Mouse (Mus musculus) stomach, embryonic 14.5 days (tissue): Measurements from ENCODE around the gene Ckap2l. TPM values are rescaled to one million over a fixed set of nuclear protein-coding genes. Genes with fewer than 3 reads are reported as not detected.
A peak's percentile ranks its signal among the peaks of the same experiment; 100 is the strongest.

Source experiments
- ATAC-seq: fragments of 200-750 bp; cut with Nextera tagmentation; 2 replicates; pipeline ENCODE4 v1.8.0; 2017; ENCODE audit warnings: low read depth, moderate TSS enrichment; ENCODE audit not compliant: insufficient number of reproducible peaks, insufficient read depth, low FRiP score
- H3K27ac ChIP-seq: fragments of 300-500 bp; sonication (generic); 2 replicates; pipeline ENCODE4 v1.5.1; 2014; ENCODE audit warnings: mild to moderate bottlenecking, low read length, moderate library complexity, mixed read lengths
- H3K27me3 ChIP-seq: fragments of 300-500 bp; sonication (generic); 2 replicates; pipeline ENCODE4 v1.6.1; 2014; ENCODE audit warnings: low read length, control low read depth, mixed read lengths; ENCODE audit not compliant: control insufficient read depth, insufficient read depth
- H3K36me3 ChIP-seq: fragments of 300-500 bp; sonication (generic); 2 replicates; pipeline ENCODE4 v1.6.1; 2014; ENCODE audit warnings: mild to moderate bottlenecking, control low read depth, low read length, moderate library complexity, mixed read lengths; ENCODE audit not compliant: control insufficient read depth, insufficient read depth
- H3K4me1 ChIP-seq: fragments of 300-500 bp; sonication (generic); 2 replicates; pipeline ENCODE4 v1.6.1; 2014; ENCODE audit warnings: low read length, control low read depth, mixed read lengths; ENCODE audit not compliant: control insufficient read depth, insufficient read depth
- H3K4me2 ChIP-seq: fragments of 300-500 bp; sonication (generic); replicated peaks from 2 replicates; pipeline ENCODE4 v1.6.1; 2014; ENCODE audit warnings: low read depth, low read length, control low read depth
- H3K4me3 ChIP-seq: fragments of 300-500 bp; sonication (generic); 2 replicates; pipeline ENCODE4 v1.5.1; 2014; ENCODE audit warnings: low read depth, low read length, control low read depth
- H3K9ac ChIP-seq: fragments of 300-500 bp; sonication (generic); replicated peaks from 2 replicates; pipeline ENCODE4 v1.6.1; 2014; ENCODE audit warnings: low read depth, mild to moderate bottlenecking, control low read depth, low read length, moderate library complexity, mixed read lengths
- H3K9me3 ChIP-seq: fragments of 300-500 bp; sonication (generic); 2 replicates; pipeline ENCODE4 v1.6.1; 2016; ENCODE audit warnings: low read depth, low read length, control low read depth; ENCODE audit not compliant: control insufficient read depth
- WGBS: fragments of 180-500 bp; shearing (Covaris S2); extraction: QIAGEN DNeasy Blood & Tissue Kit; methylation state at CpG from one replicate; pipeline ENCODE4 v1.1.7; 2014; 5-methylcytosine and 5-hydroxymethylcytosine counted together
- polyA plus RNA-seq: library from polyadenylated mRNA; unstranded; fragments of >200 nt; fragmentation: Nextera tagmentation; extraction: Ambion mirVana; gene quantifications from 2 replicates; pipeline ENCODE4 v1.2.1, GENCODE M21; 2014

Gene Ckap2l
- polyA plus RNA-seq, 1 experiment from 2014 or later, result 62.2 TPM

GRCm38 (mm10) chr2:129246924-129247323 lies 50.1 kb downstream of the Ckap2l start:
- Histone ChIP-seq H3K9me3 (no peaks in the 10 kb centered on the region), H3K27me3 (no peaks in the 10 kb centered on the region), H3K9ac (no peak overlapping the region), H3K4me1 (0 out of 2 replicates have a peak, but pooled peaks cover 2% of the 10 kb centered on the region), H3K36me3 (no peaks in the 10 kb centered on the region), H3K4me2 (no peak overlapping the region), H3K4me3 (no peak overlapping the region), H3K27ac (no peak overlapping the region)
- 89% methylated on average over 12 of the region's 12 CpGs for WGBS
- no peak for ATAC-seq

GRCm38 (mm10) chr2:129246436-129246835 lies 50.6 kb downstream of the Ckap2l start:
- Histone ChIP-seq H3K9me3 (no peaks in the 10 kb centered on the region), H3K4me1 (0 out of 2 replicates have a peak, but pooled peaks cover 2% of the 10 kb centered on the region), H3K4me3 (no peak overlapping the region), H3K27me3 (no peaks in the 10 kb centered on the region), H3K27ac (no peak overlapping the region), H3K4me2 (no peak overlapping the region), H3K36me3 (no peaks in the 10 kb centered on the region), H3K9ac (no peak overlapping the region)
- WGBS, result 78% methylated on average over 7 of the region's 7 CpGs
- no peak for ATAC-seq

- no peak for ATAC-seq
- H3K36me3 ChIP-seq, result no peaks in the 10 kb centered on the region
- no peak overlapping the region for H3K27ac ChIP-seq
- no peaks in the 10 kb centered on the region; the same call in 1 of the 2 replicates for H3K9me3 ChIP-seq
- WGBS, result 50% methylated on average over 5 of the region's 5 CpGs
- no peak overlapping the region for H3K9ac ChIP-seq
- H3K4me3 ChIP-seq, result no peak overlapping the region
- no peak overlapping the region for H3K4me2 ChIP-seq
- 0 out of 2 replicates have a peak, but pooled peaks cover 2% of the 10 kb centered on the region for H3K4me1 ChIP-seq
- H3K27me3 ChIP-seq, result no peaks in the 10 kb centered on the region
These were observed 51.4 kb downstream of the Ckap2l start for GRCm38 (mm10) chr2:129245618-129246017.

- 0 out of 2 replicates have a peak, but pooled peaks cover 2% of the 10 kb centered on the region for H3K4me1 ChIP-seq
- 75% methylated on average over 20 of the region's 20 CpGs for WGBS
- no peak overlapping the region for H3K4me3 ChIP-seq
- no peaks in the 10 kb centered on the region for H3K27me3 ChIP-seq
- H3K27ac ChIP-seq, result no peak overlapping the region
- H3K36me3 ChIP-seq, result no peaks in the 10 kb centered on the region
- ATAC-seq, result no peak
- H3K9ac ChIP-seq, result no peak overlapping the region
- H3K9me3 ChIP-seq, result no peaks in the 10 kb centered on the region; the same call in 1 of the 2 replicates
- H3K4me2 ChIP-seq, result no peak overlapping the region
These were observed 52.4 kb downstream of the Ckap2l start for GRCm38 (mm10) chr2:129244446-129245120.

- Histone ChIP-seq H3K9me3 (no peaks in the 10 kb centered on the region; the same call in 1 of the 2 replicates), H3K9ac (no peak overlapping the region), H3K27me3 (no peaks in the 10 kb centered on the region), H3K27ac (no peak overlapping the region), H3K4me3 (no peak overlapping the region), H3K4me2 (no peak overlapping the region), H3K36me3 (no peaks in the 10 kb centered on the region), H3K4me1 (0 out of 2 replicates have a peak, but pooled peaks cover 2% of the 10 kb centered on the region)
- 38% methylated on average over 9 of the region's 9 CpGs for WGBS
- no peak for ATAC-seq
These were observed 53.2 kb downstream of the Ckap2l start for GRCm38 (mm10) chr2:129243786-129244185.

GRCm38 (mm10) chr2:129243005-129243404 lies 54.0 kb downstream of the Ckap2l start:
- no peaks in the 10 kb centered on the region; the same call in 1 of the 2 replicates for H3K9me3 ChIP-seq
- WGBS, result 80% methylated on average over 4 of the region's 4 CpGs
- no peak overlapping the region for H3K27ac ChIP-seq
- H3K4me3 ChIP-seq, result no peak overlapping the region
- no peak for ATAC-seq
- H3K36me3 ChIP-seq, result no peaks in the 10 kb centered on the region
- 0 out of 2 replicates have a peak, but pooled peaks cover 2% of the 10 kb centered on the region for H3K4me1 ChIP-seq
- H3K9ac ChIP-seq, result no peak overlapping the region
- no peak overlapping the region for H3K4me2 ChIP-seq
- no peaks in the 10 kb centered on the region for H3K27me3 ChIP-seq

GRCm38 (mm10) chr2:129241845-129242833 lies 54.9 kb downstream of the Ckap2l start:
- Histone ChIP-seq H3K27me3 (no peaks in the 10 kb centered on the region), H3K9ac (no peak overlapping the region), H3K4me1 (0 out of 2 replicates have a peak, but pooled peaks cover 2% of the 10 kb centered on the region), H3K4me3 (no peak overlapping the region), H3K36me3 (no peaks in the 10 kb centered on the region), H3K4me2 (no peak overlapping the region), H3K27ac (no peak overlapping the region), H3K9me3 (no peaks in the 10 kb centered on the region; the same call in 1 of the 2 replicates)
- WGBS, result 54% methylated on average over 7 of the region's 7 CpGs
- ATAC-seq, result no peak

- no peaks in the 10 kb centered on the region for H3K36me3 ChIP-seq
- H3K9ac ChIP-seq, result no peak overlapping the region
- H3K27ac ChIP-seq, result no peak overlapping the region
- ATAC-seq, result peak; percentile 25; the same call in 1 of the 2 replicates
- no peaks in the 10 kb centered on the region for H3K27me3 ChIP-seq
- H3K9me3 ChIP-seq, result no peaks in the 10 kb centered on the region; the same call in 1 of the 2 replicates
- H3K4me2 ChIP-seq, result no peak overlapping the region
- WGBS, result 61% methylated on average over 9 of the region's 9 CpGs
- no peak overlapping the region for H3K4me3 ChIP-seq
- 0 out of 2 replicates have a peak, but pooled peaks cover 2% of the 10 kb centered on the region for H3K4me1 ChIP-seq
These were observed 56.1 kb downstream of the Ckap2l start for GRCm38 (mm10) chr2:129240726-129241432.
